Mouse (Mus musculus): ENCODE results near the gene Gipc2. TPM values are rescaled to one million over a fixed set of nuclear protein-coding genes. Genes with fewer than 3 reads are reported as not detected.
"Not testable (repeated sequence)": the region's sequence is repeated elsewhere in the genome, so short reads cannot be mapped to it uniquely, and the experiment has no call there.

Gipc2 gene
- total RNA-seq (2021) = 1 to 10 TPM; 3.5 to 4.6 TPM

GRCm38 (mm10) chr3:152166099-152166423 is at the start of gene Gipc2:
Gene Gipc2, minus strand, starts transcription at chr3:152166230.
- no peak for DNase-seq

GRCm38 (mm10) chr3:152213416-152213815 is 47.4 kb upstream of the Gipc2 start:
- DNase-seq = no peak

- DNase-seq = no peak
Measured at GRCm38 (mm10) chr3:152211731-152212279, 45.8 kb upstream of the Gipc2 start.

GRCm38 (mm10) chr3:152210728-152211391 is 44.8 kb upstream of the Gipc2 start:
- DNase-seq = peak; percentile 74

GRCm38 (mm10) chr3:152209967-152210634 is 44.1 kb upstream of the Gipc2 start, which contains the start of the genes Dnajb4 and Fubp1:
Gene Dnajb4, minus strand, starts transcription at chr3:152210302.
Gene Fubp1, plus strand, starts transcription at chr3:152210422.
- DNase-seq = peak; percentile 100

GRCm38 (mm10) chr3:152209177-152209966 is 43.3 kb upstream of the Gipc2 start:
- DNase-seq = no peak

- DNase-seq = no peak
Measured at GRCm38 (mm10) chr3:152208096-152208885, 42.3 kb upstream of the Gipc2 start.

- DNase-seq = no peak
Measured at GRCm38 (mm10) chr3:152207156-152207555, 41.1 kb upstream of the Gipc2 start.

- no peak for DNase-seq
Measured at GRCm38 (mm10) chr3:152204577-152204976, 38.5 kb upstream of the Gipc2 start.

- DNase-seq = no peak
Measured at GRCm38 (mm10) chr3:152203996-152204395, 38.0 kb upstream of the Gipc2 start.

- no peak for DNase-seq
Measured at GRCm38 (mm10) chr3:152203411-152203810, 37.4 kb upstream of the Gipc2 start.

GRCm38 (mm10) chr3:152202942-152203341 is 36.9 kb upstream of the Gipc2 start:
- DNase-seq = no peak

GRCm38 (mm10) chr3:152201651-152202050 is 35.6 kb upstream of the Gipc2 start:
- no peak for DNase-seq

- no peak for DNase-seq
Measured at GRCm38 (mm10) chr3:152201181-152201580, 35.2 kb upstream of the Gipc2 start.

- DNase-seq = no peak
Measured at GRCm38 (mm10) chr3:152199125-152199524, 33.1 kb upstream of the Gipc2 start.

- DNase-seq = not testable (repeated sequence)
Measured at GRCm38 (mm10) chr3:152197246-152197645, 31.2 kb upstream of the Gipc2 start.

- peak; percentile 87 for DNase-seq
Measured at GRCm38 (mm10) chr3:152193635-152194097, 27.6 kb upstream of the Gipc2 start.

GRCm38 (mm10) chr3:152193177-152193576 is 27.1 kb upstream of the Gipc2 start:
- no peak for DNase-seq

GRCm38 (mm10) chr3:152192238-152192931 is 26.4 kb upstream of the Gipc2 start:
- DNase-seq = no peak

- peak; percentile 57 for DNase-seq
Measured at GRCm38 (mm10) chr3:152191791-152192237, 25.8 kb upstream of the Gipc2 start.

Data from heart, postnatal 4 days (tissue).